Mouse (Mus musculus) megakaryocyte-erythroid progenitor cell, adult 5-6 weeks (primary cell): ENCODE results near the gene Ispd. TPM values are rescaled to one million over a fixed set of nuclear protein-coding genes. Genes with fewer than 3 reads are reported as not detected.
A peak's percentile ranks its signal among the peaks of the same experiment; 100 is the strongest.
"Not testable (repeated sequence)": the region's sequence is repeated elsewhere in the genome, so short reads cannot be mapped to it uniquely, and the experiment has no call there.

Experiments used
- ATAC-seq: replicated peaks from 2 replicates; pipeline ENCODE4 v1.8.0; 2016; ENCODE audit warnings: mild to moderate bottlenecking, inconsistent platforms; ENCODE audit not compliant: severe bottlenecking, poor library complexity, low FRiP score, low TSS enrichment
- total RNA-seq, 2 experiments: library from RNA; stranded (forward) in 1 of 2; stranded (reverse) in 1 of 2; fragments of 200-1000, 215-1000 nt in 1 of 2; fragments of >200 nt in 1 of 2; fragmentation: Nextera tagmentation in 1 of 2; gene quantifications; 2 replicates each; pipeline ENCODE4 v1.2.3; 2014 to 2017

The Ispd gene
- 4.3 and 9.4 TPM in 2 replicates for total RNA-seq (2014; fragmentation: Nextera tagmentation)
- 3.8 and 6.2 TPM in 2 replicates for total RNA-seq (2017)

DNA sequence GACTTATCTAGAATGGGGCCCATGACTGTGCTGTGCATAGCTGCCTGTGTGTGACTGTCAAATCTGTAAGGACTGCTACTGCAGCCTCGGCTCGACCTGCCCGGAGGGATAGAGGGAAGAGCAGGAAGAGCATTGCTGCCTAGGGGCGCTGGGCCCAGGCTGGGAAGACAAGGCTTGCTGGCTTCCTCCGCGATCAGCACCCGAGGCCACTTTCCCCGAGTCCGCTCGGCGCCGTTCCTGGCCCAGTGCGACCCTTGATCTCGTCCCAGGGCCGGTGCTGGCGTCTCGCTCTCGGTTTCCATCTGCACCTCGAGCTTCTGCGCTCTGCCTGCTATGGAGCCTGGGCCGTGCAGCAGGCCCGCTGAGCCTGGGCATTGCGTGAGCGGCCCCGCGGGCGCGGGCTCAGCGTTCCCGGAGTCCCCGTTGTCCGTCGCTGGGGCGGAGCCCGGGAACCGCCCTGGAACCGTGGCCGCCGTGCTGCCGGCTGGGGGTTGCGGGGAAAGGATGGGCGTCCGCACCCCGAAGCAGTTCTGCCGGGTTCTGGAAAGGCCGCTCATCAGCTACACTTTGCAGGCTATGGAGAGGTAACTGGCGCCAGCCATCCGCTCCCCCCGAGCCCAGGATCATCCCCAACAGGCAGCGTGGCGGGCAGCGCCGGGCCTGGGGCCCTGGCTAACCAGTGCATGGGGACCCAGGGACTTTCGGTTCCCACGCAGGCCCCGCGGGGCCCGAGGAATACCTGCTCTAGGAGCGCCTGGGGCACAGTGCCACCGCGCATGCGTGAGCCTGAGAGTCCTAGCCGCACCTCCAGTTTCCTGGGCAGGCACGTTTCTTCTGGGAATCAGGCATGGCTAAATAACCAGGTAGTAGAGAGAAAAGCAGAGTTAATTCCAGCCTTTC is at the start of gene Ispd, which contains the start of gene D630036H23Rik:
TSS of gene Ispd (plus strand) at position 10 of the 900 bp plus-strand sequence.
TSS of gene D630036H23Rik (minus strand) at position 741 of the 900 bp plus-strand sequence.
- peak; percentile 88 for ATAC-seq

DNA sequence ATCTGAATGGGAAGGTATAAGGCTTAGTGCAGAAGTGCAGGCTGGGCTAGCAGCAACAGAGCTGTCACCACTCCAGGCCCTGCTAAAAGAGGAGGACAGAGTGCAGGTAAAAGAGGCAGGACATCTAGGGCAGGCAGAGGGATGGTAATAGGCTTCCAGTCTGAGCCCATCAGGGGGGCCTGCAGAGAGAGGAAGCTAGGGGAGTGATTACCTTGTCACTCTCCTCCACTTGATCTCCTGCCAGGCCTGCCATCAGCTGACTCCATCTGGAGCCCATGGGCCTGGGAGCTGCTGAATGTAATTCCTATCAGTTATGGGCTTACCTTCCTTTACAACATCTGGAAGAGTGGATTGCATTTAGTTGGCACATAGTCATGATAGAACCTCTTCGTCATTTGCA is 48.6 kb upstream of the Ispd start:
- no peak for ATAC-seq

DNA sequence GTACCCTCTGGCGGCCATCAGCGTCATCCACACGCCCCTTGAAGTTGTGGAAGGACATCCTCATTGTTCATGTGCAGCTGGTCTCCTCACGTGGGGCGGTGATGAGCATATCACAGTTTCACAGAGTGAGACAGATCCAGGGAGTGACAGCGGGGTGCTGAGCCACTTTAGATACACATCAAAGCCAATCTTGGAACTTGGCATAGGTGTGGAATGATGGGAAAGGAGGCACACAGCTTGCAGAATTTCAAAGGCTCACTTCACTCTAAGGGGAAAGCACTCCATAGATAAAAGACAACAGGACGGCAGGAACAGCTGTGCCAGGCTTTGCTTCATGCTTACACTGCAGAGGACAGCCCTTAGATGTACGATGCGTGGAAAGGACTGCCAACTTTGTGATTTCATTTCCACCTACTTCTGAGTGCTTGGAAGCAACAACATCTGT is 47.4 kb upstream of the Ispd start:
- no peak for ATAC-seq

DNA sequence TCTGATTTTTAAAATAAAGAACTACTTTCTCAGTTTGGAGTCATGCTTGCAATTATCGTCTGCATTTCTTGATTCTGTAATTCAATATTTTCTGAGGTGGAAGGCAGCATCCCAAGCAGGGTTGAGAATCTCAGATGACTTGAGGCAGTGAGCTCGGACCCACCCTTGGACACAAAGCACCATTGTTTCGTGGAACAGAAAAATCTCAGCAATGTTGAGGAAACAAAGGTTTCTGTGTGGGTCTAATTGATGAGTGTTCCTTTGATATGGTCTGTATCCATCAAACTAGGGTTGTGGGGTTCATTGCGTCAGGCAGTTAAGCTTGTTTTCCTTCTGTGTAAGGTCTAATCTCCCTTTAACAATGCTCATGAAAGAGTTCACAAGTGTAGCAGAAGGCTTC is 37.1 kb upstream of the Ispd start:
- ATAC-seq: no peak

DNA sequence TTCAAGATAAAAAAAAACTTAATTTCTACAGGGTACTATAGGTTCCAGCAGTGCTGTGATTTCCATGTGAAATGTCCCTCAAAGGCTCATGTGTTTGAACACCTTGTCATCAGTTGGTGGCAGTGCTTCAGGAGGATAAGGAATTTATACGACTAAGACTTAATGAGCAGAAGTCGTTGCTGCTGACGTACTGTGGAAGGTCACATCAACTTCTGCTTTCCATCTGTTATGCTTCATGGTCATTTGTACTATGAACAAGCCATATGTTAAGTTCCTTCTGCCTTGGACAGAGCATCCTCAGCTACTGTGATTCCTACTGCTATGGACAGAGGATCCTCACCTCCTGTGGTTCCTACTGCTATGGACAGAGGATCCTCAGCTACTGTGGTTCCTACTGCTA is 21.2 kb upstream of the Ispd start:
- ATAC-seq: no peak

DNA sequence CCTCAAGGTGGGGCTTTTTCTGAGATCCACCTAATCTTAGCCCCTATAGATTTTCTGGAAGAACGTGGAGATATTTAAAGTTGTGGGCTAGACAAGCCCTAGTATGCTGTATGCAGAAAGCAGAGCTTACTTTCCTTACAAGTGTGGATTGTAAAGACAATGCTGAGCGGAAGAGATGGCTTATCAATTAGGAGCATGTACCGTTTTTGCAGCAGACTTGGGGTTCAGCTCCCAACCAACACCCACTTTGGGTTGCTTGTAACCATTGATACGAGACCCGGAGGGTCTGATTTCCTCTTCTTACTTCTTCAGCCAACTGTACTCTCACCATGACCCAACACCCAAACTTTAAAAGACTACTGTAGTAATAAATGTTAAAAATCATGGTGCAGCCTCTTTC is 20.6 kb upstream of the Ispd start:
- no peak for ATAC-seq

DNA sequence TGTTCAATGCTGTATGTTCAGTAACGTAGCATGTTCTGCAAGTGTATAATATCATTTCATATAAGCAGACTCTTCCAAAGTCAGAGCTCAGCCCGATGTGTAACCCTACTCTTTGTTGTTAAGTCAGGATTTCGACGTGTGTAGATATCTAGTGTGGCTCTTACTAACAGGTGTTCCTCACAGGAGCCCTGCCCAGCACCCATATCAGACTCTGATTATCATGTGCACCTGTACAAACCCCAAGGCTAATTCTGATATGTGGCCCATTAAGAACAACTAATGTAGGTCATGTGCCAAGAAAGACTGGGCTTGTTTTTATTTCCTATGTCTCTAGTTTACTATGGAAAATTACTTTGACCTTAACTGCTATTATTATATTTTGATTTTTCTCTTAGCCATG is 17.2 kb upstream of the Ispd start:
- no peak for ATAC-seq

DNA sequence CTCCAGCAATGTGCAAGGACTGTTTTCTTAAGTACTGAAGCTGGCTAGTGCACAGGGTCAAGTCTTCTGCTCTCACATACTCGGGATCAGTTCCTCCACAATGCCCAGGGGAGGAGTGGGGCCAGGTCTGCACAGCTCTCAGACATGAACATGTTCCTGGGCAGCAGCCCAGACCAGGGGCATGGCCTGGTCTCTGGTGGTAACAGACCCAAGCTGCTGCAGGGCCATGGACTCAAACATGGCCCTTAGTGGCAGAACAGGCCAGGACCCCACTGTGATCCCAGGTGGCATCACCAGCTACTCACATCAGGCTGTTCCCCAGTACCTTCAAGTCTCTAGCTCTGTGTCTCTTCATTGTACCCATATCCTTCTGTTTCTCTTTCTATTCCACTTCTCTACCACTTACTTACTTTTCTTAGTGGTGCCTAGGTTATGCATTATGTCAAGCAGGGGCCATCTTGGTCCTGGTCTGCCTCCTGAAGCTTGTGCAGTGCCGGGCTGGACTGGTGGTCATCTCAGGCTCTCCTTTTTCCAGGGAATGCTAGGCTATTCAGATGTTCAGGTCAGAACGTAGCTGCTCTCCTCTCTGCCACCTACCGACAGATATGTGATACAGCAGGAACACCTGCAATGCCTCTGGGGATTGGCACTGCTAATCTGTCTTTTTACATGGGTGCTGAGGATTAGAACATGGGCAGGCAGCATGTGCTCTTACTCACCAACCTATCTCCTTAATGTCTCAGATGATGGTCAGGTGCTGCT is 7.8 kb upstream of the Ispd start:
- ATAC-seq: peak; percentile 59; the same call in 1 of the 2 replicates

DNA sequence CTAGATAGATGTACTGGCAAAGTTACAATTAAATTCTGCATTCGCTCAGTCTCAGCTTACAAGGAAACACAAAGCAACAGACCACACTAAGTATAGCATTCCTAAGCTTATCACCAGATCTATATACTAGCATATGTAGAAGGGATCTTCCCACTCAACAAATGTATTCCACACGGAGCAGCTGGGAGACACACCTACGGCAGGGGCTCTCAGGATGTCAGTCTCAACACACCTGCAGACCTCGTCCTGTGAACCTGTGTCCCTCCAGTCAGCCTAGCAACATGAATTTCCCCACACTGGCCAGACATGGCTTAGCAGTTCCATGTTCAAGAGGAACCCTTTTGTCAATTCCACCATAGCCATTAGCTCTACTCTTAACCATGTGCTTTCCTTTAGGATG is 4.9 kb upstream of the Ispd start:
- ATAC-seq: not testable (repeated sequence)

DNA sequence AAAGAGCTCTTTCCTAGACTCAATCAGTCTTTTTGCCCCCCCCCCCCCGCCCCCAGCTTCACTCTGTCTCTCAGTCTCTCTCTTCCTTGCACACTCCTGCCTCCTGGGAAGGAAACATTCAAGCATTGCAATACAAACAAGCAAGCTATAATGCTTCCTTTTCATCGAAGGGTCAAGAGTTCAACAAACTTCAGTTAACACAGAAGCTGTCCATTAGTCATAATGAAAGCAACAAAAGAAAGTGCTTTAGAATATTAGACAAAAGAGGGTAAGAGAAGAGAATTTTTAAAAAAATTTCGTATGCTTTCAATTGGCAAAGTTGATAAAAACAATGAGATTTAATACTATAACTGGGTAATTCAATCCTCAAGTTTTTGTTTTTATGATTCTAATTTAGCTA is 996 bp upstream of the Ispd start:
- ATAC-seq: no peak

DNA sequence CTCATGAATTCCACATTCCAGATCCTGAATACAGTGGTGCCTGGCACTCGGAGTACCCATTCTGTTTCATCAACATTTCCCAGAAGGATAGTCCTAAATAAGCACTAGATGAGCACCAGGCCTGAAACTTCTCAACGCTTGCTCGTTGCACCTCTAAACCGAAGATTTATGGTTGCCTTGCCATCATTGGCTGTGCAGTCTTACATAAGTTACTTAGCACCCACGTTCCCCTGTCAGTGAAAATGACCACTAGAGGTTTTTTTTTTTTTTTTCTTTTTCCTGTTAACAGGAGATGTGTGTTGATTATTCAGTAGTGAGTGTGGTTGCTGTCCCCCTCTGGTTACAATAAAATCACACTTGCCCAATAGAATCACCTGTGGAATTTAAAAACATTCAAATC is 444 bp upstream of the Ispd start:
- ATAC-seq: no peak

DNA sequence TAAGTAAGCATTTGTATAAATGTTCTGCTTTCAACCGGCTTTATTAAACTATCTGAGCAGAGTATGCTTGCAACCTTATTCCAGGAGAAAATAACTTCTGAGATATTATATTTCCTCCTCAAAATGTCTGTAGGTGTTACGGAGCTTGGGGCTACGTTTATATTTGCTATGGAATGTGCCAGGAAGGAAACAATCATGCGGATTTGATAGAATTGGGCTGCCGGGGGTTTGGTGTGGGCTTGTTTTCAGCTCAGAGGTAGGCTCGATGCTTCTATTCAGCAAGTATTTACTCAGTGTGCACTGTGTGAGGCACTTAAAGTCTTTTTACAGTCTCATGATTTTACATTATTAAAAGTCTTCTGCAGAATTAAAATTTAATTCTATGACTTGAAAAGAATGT is 4.1 kb downstream of the Ispd start:
- ATAC-seq: no peak

DNA sequence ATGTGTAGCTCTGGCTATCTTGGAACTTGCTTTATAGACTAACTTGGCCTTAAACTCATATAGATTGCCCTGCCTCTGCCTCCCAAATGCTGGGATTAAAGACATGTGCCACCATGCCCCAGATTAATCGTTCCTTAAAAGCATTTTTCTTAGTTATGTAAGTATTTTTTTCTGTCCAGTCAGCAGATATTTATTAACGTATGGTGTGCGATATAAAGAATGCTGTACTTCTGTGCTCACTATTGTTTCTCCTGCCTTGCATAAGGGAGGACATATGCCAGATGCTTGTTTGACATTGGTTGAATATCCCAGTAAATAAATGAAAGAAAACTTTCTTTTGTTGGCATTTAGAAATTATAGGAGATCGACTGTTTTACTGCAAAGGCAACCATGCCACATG is 5.7 kb downstream of the Ispd start:
- no peak for ATAC-seq

DNA sequence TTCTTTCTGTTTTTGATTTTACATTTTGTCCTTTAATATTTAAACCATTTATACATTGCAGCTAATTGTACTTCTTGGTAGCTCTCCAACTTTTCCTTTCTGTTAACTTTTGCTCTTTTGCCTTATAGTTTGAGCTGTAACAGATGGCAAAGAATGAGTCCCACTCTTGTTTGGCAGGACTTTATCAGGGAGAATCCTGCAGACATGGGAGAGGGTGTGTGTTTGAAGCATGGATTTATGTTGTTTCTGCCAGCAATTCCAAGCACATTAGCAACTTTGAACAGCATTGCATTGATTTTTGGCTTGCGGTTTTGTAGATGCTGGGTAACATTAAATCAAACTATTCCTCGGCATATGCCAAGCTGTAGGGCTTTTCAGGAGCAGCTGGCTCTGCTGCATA is 13.9 kb downstream of the Ispd start:
- ATAC-seq: no peak

DNA sequence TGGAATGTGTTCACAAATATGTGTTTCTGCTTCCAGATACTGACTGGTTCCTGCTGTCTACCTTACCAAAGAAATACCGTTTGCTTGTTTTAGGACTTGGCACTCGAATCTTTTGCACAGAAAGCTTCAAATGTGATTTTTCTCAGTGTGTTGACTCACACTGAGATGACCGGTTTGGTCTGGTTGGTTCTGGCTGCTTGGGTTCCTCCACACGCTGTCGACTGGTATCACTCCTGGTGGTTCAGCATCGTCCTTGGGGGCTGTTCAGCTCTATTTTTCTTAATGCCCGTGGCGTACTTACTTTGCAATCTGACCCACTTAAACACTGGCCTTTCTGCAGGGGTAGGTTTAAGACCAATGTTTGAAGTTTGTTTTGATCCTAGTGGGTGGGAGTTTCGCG is 42.4 kb downstream of the Ispd start:
- ATAC-seq: no peak

DNA sequence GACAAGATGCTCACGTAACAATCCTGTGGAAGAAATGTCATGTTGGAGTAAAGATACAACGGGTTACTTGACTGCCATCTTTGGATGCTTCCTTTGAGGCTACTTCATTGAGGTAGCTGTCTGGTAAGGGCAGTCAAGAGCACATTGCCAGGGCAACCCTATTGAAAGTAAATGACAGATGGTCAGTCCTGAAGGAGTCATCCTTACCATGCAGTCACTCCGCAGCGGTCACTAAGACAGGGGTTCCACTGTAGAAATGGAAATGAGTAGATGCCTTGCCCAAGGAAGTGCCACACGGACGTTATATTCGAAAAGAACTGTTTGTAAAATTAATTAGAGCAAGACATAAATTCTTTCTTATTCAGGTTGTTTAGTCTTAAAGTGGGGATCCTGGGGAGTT is 44.0 kb downstream of the Ispd start:
- ATAC-seq: no peak

DNA sequence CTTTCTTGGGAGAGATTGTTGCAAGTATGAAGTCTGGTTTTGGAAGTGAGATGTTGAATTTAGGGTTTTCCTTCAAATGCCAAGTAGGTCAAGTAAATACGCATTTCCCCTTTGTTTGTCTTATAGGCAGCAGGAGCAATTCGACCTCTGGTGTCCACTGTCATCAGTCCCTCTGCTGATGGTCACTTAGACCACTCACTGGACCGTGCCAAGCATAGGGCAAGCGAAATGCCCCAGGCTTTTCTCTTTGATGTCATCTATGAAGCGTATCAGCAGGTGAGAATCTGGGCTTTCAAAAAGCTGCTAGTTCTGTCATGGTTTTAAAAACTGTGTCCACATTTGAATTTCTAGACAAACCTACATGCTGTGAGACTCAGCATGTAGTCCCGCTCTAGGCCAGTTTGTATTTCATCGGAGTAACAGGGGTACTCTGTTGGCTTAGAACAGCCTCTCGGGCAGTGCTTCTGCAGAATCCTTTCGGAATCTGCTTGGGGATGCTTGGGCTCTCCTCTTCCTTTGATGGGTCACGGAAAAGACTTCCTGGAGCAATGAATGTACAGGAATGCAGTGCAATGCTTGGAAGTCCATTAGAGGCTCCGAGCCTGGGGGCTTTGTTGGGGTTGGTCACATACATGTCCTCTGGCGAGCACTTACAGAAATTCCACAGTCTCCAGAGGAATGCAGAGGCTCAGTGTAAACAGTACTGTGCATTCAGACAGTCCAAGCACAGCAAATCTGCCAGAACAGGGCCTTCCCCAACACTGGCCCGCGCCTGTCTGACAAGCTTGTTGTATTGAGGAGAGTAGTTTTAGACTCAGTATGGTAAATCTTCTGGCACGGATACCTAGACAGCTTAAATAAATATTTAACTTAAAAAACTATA is 45.2 kb downstream of the Ispd start:
- no peak for ATAC-seq

DNA sequence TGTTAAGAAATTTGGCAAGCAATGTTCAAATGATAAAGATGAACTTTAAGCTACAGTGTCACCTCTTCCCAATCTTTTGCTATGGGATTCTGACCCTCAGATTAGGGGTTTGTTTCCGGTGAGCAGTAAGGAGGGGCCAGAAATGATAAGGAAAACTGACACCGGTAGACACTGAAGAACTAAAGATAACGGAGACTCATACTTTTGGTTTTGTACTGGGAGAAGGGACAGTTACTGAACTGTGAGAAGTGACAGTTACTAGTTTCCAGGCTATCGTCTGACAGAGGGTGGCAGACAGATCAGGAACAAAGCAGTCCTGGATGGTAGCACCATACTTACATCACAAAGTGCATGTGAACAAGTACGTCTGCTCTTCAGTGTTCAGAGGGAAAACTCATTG is 55.7 kb downstream of the Ispd start:
- ATAC-seq: peak; percentile 90

DNA sequence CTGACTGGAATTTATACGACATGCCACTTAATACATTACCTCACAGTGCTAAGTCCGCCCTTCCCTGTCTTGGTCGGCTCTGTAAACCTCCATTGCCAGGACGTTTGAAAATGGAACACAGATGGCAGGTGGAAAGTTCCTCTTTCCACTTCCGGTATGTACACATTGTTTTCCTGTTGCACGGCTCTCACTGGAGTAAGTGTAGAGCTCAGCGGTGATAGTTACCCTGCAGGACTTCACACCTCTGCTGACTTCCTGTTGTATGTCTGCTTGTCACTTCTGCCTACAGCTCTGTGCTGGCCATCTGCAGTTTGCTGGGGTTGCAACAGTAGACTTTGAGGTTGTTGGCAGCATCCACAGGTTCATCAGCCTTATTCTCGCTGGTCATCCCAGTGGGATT is 58.1 kb downstream of the Ispd start:
- ATAC-seq: no peak

DNA sequence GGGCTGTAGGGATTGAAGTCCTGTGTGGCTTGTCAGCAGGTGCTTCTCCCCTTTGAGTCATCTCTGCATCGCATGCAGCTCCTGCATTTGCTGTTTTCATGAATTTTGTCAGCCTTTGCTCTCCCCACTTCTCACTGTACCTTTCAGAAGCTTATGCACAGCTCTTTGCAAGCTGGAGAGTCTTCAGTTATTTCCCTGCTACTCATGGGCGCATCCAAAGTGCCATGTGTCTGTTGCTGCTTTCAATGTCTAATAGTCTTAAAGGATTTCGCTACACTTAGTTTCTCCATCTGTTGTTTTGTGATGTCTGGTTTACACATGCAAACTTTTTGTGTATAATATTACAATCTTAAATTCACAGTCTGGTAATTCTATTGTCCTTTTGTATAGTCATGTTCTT is 74.8 kb downstream of the Ispd start:
- no peak for ATAC-seq
